Mouse (Mus musculus) adrenal gland, adult 10 weeks (tissue): ENCODE measurements around the gene St6galnac6. TPM values are rescaled to one million over a fixed set of nuclear protein-coding genes. Genes with fewer than 3 reads are reported as not detected.

Experiments used
- polyA plus RNA-seq: library from polyadenylated mRNA; stranded (reverse); fragments of 350-450 nt; fragmentation: Illumina TruSeq; extraction: RNeasy Lipid Tissue Mini Kit (QIAGEN cat#74804); gene quantifications from one replicate; pipeline ENCODE4 v1.2.3, GENCODE M21; 2014; ENCODE audit warnings: low read depth, low replicate concordance

The St6galnac6 gene
- 7.6 TPM for polyA plus RNA-seq

GRCm38 (mm10) chr2:32599409-32599808 is at the start of gene St6galnac6:
TSS of gene St6galnac6 (plus strand) at chr2:32599709.

GRCm38 (mm10) chr2:32570698-32571494 is 28.6 kb upstream of the St6galnac6 start, which contains the start of gene Dpm2:
TSS of gene Dpm2 (plus strand) at chr2:32570858.

GRCm38 (mm10) chr2:32574497-32574896 is 25.0 kb upstream of the St6galnac6 start, which contains the start of gene Pip5kl1:
TSS of gene Pip5kl1 (plus strand) at chr2:32574797.

GRCm38 (mm10) chr2:32575586-32576160 is 23.8 kb upstream of the St6galnac6 start, which contains the start of gene 9430097D07Rik:
TSS of gene 9430097D07Rik (minus strand) at chr2:32575684.

GRCm38 (mm10) chr2:32586871-32587351 is 12.6 kb upstream of the St6galnac6 start, which contains the start of gene St6galnac4:
TSS of gene St6galnac4 (plus strand) at chr2:32587095.

GRCm38 (mm10) chr2:32621517-32621859 is 22.0 kb downstream of the St6galnac6 start, which contains the start of gene Ak1:
TSS of gene Ak1 (plus strand) at chr2:32621758.

GRCm38 (mm10) chr2:32646379-32647056 is 47.0 kb downstream of the St6galnac6 start, which contains the start of gene Eng:
TSS of gene Eng (plus strand) at chr2:32646595.

Other genes starting within 250 kb of the St6galnac6 start
- gene Ciz1, start 247.4 kb upstream of the St6galnac6 start, polyA plus RNA-seq = 8.1 TPM
- gene Dnm1, start 246.4 kb upstream of the St6galnac6 start, polyA plus RNA-seq = 2.3 TPM
- gene 1110008P14Rik, start 217.8 kb upstream of the St6galnac6 start, polyA plus RNA-seq = 10.9 TPM
- not detected for gene Lcn2, start 211.5 kb upstream of the St6galnac6 start, polyA plus RNA-seq
- 4.5 TPM for gene Ptges2, start 203.8 kb upstream of the St6galnac6 start, polyA plus RNA-seq
- gene Naif1, start 149.3 kb upstream of the St6galnac6 start, polyA plus RNA-seq = 0.82 TPM
- 10.1 TPM for gene Slc25a25, start 148.3 kb upstream of the St6galnac6 start, polyA plus RNA-seq
- gene Fam102a, start 64.4 kb upstream of the St6galnac6 start, polyA plus RNA-seq = 8.6 TPM
- 2.4 TPM for gene Dpm2, start 28.9 kb upstream of the St6galnac6 start, polyA plus RNA-seq
- not detected for gene Pip5kl1, start 24.9 kb upstream of the St6galnac6 start, polyA plus RNA-seq
- gene 9430097D07Rik, start 24.0 kb upstream of the St6galnac6 start, polyA plus RNA-seq = not detected
- 0.87 TPM for gene St6galnac4, start 12.6 kb upstream of the St6galnac6 start, polyA plus RNA-seq
- 9.0 TPM for gene Ak1, start 22.0 kb downstream of the St6galnac6 start, polyA plus RNA-seq
- 3.0 TPM for gene Eng, start 46.9 kb downstream of the St6galnac6 start, polyA plus RNA-seq
- gene Fpgs, start 104.4 kb downstream of the St6galnac6 start, polyA plus RNA-seq = not detected
- 45.2 TPM for gene Cdk9, start 113.4 kb downstream of the St6galnac6 start, polyA plus RNA-seq
- gene Sh2d3c, start 121.3 kb downstream of the St6galnac6 start, polyA plus RNA-seq = 0.52 TPM
- not detected for gene 6330409D20Rik, start 141.3 kb downstream of the St6galnac6 start, polyA plus RNA-seq
- 0.64 TPM for gene Tor2a, start 157.5 kb downstream of the St6galnac6 start, polyA plus RNA-seq
- gene Ttc16, start 175.9 kb downstream of the St6galnac6 start, polyA plus RNA-seq = not detected
- 0.70 TPM for gene Ptrh1, start 176.1 kb downstream of the St6galnac6 start, polyA plus RNA-seq
- gene Cfap157, start 184.7 kb downstream of the St6galnac6 start, polyA plus RNA-seq = not detected
- 8.2 TPM for gene Stxbp1, start 247.5 kb downstream of the St6galnac6 start, polyA plus RNA-seq